Mouse (Mus musculus) 3134 (cell line): ENCODE measurements around the gene Mrm3.
A peak's percentile ranks its signal among the peaks of the same experiment; 100 is the strongest.

ENCODE experiments used
- DNase-seq: peaks from one replicate; pipeline ENCODE4 v3.0.0-alpha.2; 2011; ENCODE audit warnings: low spot score; ENCODE audit not compliant: insufficient read length; ENCODE audit errors: extremely low read depth

Mrm3 gene

GRCm38 (mm10) chr11:76286534-76287126 lies 43.1 kb downstream of the Mrm3 start:
- peak; percentile 49 for DNase-seq

- DNase-seq, result no peak
Measured at GRCm38 (mm10) chr11:76287301-76287700, 43.8 kb downstream of the Mrm3 start.

- no peak for DNase-seq
Measured at GRCm38 (mm10) chr11:76288645-76289044, 45.1 kb downstream of the Mrm3 start.

DNA sequence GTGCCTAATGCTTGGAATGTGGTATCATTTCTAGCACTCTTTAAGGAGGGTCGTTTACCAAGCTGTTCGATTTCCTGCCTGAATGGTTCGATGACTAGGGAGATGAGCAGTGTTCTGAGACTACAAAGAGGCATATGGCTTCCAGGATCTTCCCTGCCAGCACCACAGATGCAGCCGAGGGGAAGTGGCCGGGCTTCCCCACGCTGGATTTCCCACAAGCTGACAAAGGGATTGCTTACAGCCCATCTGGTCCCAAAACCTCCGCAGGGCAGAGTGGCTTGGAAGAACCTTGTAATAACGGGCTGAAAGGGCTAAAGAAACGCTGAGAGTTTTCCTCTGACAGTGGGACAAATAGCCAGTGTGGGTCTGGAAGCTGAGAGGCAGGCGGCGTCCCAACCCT lies 46.9 kb downstream of the Mrm3 start:
- no peak for DNase-seq

GRCm38 (mm10) chr11:76291960-76292359 lies 48.4 kb downstream of the Mrm3 start:
- DNase-seq, result no peak

GRCm38 (mm10) chr11:76292398-76292797 lies 48.9 kb downstream of the Mrm3 start:
- DNase-seq, result peak; percentile 45

- peak; percentile 30 for DNase-seq
Measured at GRCm38 (mm10) chr11:76292831-76293230, 49.3 kb downstream of the Mrm3 start.

- DNase-seq, result no peak
Measured at GRCm38 (mm10) chr11:76294078-76294477, 50.6 kb downstream of the Mrm3 start.

GRCm38 (mm10) chr11:76294836-76295235 lies 51.3 kb downstream of the Mrm3 start:
- DNase-seq, result no peak

- DNase-seq, result no peak
Measured at GRCm38 (mm10) chr11:76297252-76297651, 53.7 kb downstream of the Mrm3 start.

DNA sequence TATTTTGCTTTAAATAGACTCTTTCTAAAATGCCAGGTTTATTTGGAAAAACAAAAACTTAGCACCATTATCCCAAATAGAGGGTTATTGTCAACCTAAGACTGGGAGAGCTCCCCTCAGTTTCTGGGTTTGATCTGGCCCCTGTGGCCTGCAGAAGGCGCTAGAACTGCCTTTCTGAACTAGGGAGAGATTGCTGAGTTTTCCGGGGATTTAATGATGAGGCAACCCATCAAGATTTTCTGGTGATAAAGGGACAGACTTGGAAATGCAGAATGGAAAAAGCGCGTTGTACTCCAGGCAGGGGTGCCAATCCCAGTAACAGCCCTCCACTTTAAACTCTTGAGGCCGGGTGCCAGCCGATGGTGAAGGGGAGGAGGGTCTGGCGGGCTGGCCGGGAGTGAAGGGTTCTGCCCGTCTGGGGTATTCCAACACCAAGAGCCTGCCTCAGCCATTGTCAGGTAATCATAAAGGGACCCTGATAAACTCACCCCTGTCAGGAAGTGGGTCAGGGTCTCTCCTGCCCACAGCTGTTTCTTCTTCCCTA lies 55.0 kb downstream of the Mrm3 start:
- no peak for DNase-seq
